Mouse (Mus musculus) ES-Bruce4 (cell line): Measurements from ENCODE around the gene Ubl3.

ENCODE experiments used
- CTCF ChIP-seq: IDR thresholded peaks from one replicate; pipeline ENCODE4 v1.8.1; 2011; ENCODE audit warnings: low read depth, low read length
- EP300 ChIP-seq: IDR thresholded peaks from 2 replicates; pipeline ENCODE4 v1.6.1; 2011; ENCODE audit warnings: low read depth, low read length; ENCODE audit not compliant: insufficient read depth
- POLR2A ChIP-seq: IDR thresholded peaks from one replicate; pipeline ENCODE4 v1.8.1; 2011; ENCODE audit warnings: low read length; ENCODE audit not compliant: insufficient read depth

DNA sequence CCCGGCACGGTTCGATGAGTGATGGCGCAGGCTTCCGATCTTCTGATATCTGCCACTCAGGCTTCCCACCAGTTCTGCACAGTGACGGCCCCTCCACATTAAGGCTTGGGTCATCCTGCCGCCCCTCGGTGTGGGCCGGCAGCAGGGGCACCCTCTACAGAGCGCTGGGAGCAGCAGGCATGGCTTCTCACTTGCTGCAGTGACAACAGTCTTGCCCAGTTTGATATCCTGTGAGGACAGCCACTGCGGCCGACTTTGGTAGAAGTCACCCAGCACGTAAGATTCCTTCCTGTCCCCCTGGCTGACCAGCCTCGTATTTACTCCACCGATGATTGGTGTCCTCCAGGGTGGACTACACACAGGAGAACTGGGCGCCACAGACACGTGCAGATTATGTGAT, 47.2 kb downstream of the Ubl3 start:
- TF ChIP-seq CTCF: no peak
- no peak for TF ChIP-seq POLR2A
- no peak for TF ChIP-seq EP300
